Mouse (Mus musculus) liver, embryonic 15.5 days (tissue): ENCODE data around the gene Cenpi. TPM values are rescaled to one million over a fixed set of nuclear protein-coding genes. Genes with fewer than 3 reads are reported as not detected.
"Not testable (repeated sequence)": the region's sequence is repeated elsewhere in the genome, so short reads cannot be mapped to it uniquely, and the experiment has no call there.

Source experiments
- ATAC-seq: fragments of 200-750 bp; cut with Nextera tagmentation; 2 replicates; pipeline ENCODE4 v1.8.0; 2017; ENCODE audit warnings: moderate number of reproducible peaks, mild to moderate bottlenecking, moderate library complexity; ENCODE audit not compliant: insufficient read depth
- H3K27ac ChIP-seq: fragments of 300-500 bp; sonication (generic); replicated peaks from 2 replicates; pipeline ENCODE4 v1.5.1; 2015; ENCODE audit warnings: mild to moderate bottlenecking, inconsistent platforms
- H3K27me3 ChIP-seq: fragments of 300-500 bp; sonication (generic); 2 replicates; pipeline ENCODE4 v1.6.1; 2015; ENCODE audit warnings: mild to moderate bottlenecking, inconsistent platforms
- H3K36me3 ChIP-seq: fragments of 300-500 bp; sonication (generic); replicated peaks from 2 replicates; pipeline ENCODE4 v1.6.1; 2015; ENCODE audit warnings: moderate library complexity, mild to moderate bottlenecking, inconsistent platforms
- H3K4me1 ChIP-seq: fragments of 300-500 bp; sonication (generic); replicated peaks from 2 replicates; pipeline ENCODE4 v1.6.1; 2015; ENCODE audit warnings: inconsistent platforms
- H3K4me2 ChIP-seq: fragments of 300-500 bp; sonication (generic); 2 replicates; pipeline ENCODE4 v1.6.1; 2015; ENCODE audit warnings: moderate library complexity, mild to moderate bottlenecking, inconsistent platforms
- H3K4me3 ChIP-seq: fragments of 300-500 bp; sonication (generic); replicated peaks from 2 replicates; pipeline ENCODE4 v1.5.1; 2015; ENCODE audit warnings: mild to moderate bottlenecking, inconsistent platforms
- H3K9ac ChIP-seq: fragments of 300-500 bp; sonication (generic); 2 replicates; pipeline ENCODE4 v1.6.1; 2015; ENCODE audit warnings: moderate library complexity, mild to moderate bottlenecking, inconsistent platforms
- H3K9me3 ChIP-seq: fragments of 300-500 bp; sonication (generic); replicated peaks from 2 replicates; pipeline ENCODE4 v1.6.1; 2016; ENCODE audit warnings: inconsistent platforms
- WGBS: fragments of 180-500 bp; shearing (Covaris S2); methylation state at CpG from one replicate; pipeline ENCODE4 v1.1.7; 2015; ENCODE audit warnings: mixed read lengths; ENCODE audit not compliant: insufficient replicate concordance; 5-methylcytosine and 5-hydroxymethylcytosine counted together
- polyA plus RNA-seq: library from polyadenylated mRNA; unstranded; fragments of >200 nt; fragmentation: Nextera tagmentation; extraction: Ambion mirVana; gene quantifications from 2 replicates; pipeline ENCODE4 v1.2.1, GENCODE M21; 2015

The Cenpi gene
- polyA plus RNA-seq, 1 experiment from 2014 or later = 23.8 TPM

DNA sequence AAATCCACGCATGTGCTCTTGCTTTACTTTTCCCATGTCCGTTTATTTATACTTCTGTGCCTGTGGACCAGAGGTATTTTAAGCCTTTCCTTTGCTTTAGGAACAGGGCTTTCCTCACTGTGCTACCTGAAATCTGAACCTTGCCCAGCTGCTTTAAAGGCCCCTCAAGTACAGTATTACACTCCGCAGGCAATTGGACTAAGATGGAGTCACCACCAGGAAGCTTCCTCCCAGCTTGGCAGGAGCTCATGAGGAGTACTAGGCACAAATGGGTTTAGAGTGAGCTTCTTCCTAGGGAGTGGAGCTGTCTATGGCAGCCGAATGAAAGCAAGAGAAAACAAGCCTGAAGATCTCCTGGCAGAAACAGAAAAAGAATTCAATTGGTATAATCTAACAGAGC is 10.7 kb upstream of the Cenpi start:
- no peak for ATAC-seq
- no peak overlapping the region for H3K9ac ChIP-seq
- H3K9me3 ChIP-seq = no peaks in the 10 kb centered on the region
- no peak overlapping the region for H3K4me2 ChIP-seq
- no peaks in the 10 kb centered on the region for H3K36me3 ChIP-seq
- H3K4me3 ChIP-seq = no peak overlapping the region
- 42% methylated on average over 4 of the region's 4 CpGs for WGBS
- no peak overlapping the region for H3K27ac ChIP-seq
- H3K27me3 ChIP-seq = peaks cover 49% of the 10 kb centered on the region
- 0 out of 2 replicates have a peak, but pooled peaks cover 2% of the 10 kb centered on the region for H3K4me1 ChIP-seq

DNA sequence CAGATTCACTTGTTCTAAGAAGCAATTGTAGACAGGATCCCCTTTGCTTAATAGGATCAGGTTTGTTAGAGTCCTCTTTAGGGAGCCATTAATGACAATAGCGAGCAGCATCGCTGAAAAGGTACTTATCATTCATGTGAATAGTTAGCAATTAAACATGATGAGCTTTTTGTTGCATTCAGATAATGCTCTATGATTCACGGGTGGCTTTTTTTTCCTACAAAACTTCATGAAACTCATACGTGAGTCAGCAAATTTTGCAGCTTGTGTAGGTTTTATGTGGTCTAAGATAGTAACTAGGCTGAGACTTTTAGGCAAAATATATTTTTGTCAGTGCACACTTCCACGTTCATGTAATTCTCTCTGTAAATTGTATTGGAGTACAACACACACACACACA is 7.7 kb upstream of the Cenpi start:
- 24% methylated on average over 5 of the region's 5 CpGs for WGBS
- peaks cover 26% of the 10 kb centered on the region for H3K27me3 ChIP-seq
- no peak overlapping the region for H3K27ac ChIP-seq
- H3K36me3 ChIP-seq = no peaks in the 10 kb centered on the region
- H3K4me1 ChIP-seq = 0 out of 2 replicates have a peak, but pooled peaks cover 2% of the 10 kb centered on the region
- H3K4me3 ChIP-seq = no peak overlapping the region
- H3K9ac ChIP-seq = no peak overlapping the region
- no peak for ATAC-seq
- no peaks in the 10 kb centered on the region for H3K9me3 ChIP-seq
- no peak overlapping the region for H3K4me2 ChIP-seq

DNA sequence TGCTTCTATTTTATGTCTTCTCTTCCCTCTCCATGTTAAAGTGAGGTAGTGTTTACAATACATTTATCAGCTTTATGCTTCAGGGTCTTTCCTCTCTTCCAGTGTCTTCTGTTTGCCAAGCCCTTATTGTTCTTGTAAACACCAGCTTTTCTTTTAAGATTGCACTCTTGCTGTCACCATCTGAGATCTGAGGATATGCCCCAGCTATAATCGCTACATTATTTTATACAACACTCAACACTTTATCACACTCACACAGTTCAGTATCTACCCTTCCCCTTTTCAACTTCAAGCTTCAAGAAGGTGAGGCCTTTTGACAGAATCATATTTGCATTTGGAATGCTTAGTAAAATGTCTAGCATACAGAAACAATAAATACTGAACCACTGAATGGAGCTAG is 4.6 kb upstream of the Cenpi start:
- no peaks in the 10 kb centered on the region for H3K27me3 ChIP-seq
- WGBS = 68% methylated on average over 1 of the region's 1 CpGs
- H3K4me2 ChIP-seq = no peak overlapping the region
- ATAC-seq = no peak
- H3K9ac ChIP-seq = no peak overlapping the region
- no peaks in the 10 kb centered on the region for H3K9me3 ChIP-seq
- peaks cover 9% of the 10 kb centered on the region; the same call in 1 of the 2 replicates for H3K4me1 ChIP-seq
- no peak overlapping the region for H3K27ac ChIP-seq
- H3K36me3 ChIP-seq = no peaks in the 10 kb centered on the region
- no peak overlapping the region for H3K4me3 ChIP-seq

DNA sequence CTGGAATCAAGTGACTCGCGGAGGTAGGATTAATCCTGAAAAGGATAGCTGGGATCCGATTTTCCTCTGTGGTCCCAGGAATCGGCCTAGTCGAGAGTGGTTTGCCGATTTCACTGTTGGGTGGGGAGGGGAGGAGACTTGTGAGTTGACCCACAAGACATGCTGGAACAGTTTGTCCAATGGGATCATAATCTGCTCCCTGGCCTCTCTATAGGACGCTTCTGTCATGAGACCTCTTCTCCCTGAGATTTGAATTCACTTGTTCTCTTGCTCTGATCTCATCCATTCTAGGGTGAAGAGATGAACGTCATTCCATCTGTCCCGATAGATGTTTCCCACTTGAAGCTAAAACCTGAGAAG is 371 bp downstream of the Cenpi start:
- Histone ChIP-seq H3K4me1 (peaks cover 14% of the 10 kb centered on the region), H3K9ac (peak overlapping the region; percentile 54), H3K9me3 (no peaks in the 10 kb centered on the region), H3K4me2 (peak overlapping the region; percentile 61), H3K4me3 (peak overlapping the region; percentile 67), H3K27ac (peak overlapping the region; percentile 64), H3K27me3 (no peaks in the 10 kb centered on the region), H3K36me3 (peaks cover 15% of the 10 kb centered on the region)
- ATAC-seq = peak; percentile 88
- 25% methylated on average over 9 of the region's 9 CpGs for WGBS

DNA sequence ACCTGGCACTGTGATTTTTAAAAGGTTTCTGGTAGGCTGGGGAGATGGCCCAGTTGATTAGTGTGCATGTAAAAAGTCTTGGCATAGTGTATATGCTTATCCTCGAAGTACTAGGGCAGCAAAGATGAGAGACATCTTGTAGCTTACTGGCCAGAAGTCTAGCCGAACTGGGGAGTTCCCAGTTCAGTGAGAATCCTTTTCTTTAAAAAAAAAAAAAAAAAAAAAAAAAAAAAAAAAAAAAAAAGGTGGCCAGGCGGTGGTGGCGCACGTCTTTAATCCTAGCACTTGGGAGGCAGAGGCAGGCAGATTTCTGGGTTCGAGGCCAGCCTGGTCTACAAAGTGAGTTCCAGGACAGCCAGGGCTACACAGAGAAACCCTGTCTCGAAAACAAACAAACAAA is 3.3 kb downstream of the Cenpi start:
- not testable (repeated sequence) for H3K9ac ChIP-seq, H3K9me3 ChIP-seq, H3K27ac ChIP-seq, H3K4me2 ChIP-seq, ATAC-seq, H3K4me3 ChIP-seq, H3K27me3 ChIP-seq
- peaks cover 25% of the 10 kb centered on the region for H3K36me3 ChIP-seq
- WGBS = 84% methylated on average over 7 of the region's 7 CpGs
- peaks cover 14% of the 10 kb centered on the region for H3K4me1 ChIP-seq

DNA sequence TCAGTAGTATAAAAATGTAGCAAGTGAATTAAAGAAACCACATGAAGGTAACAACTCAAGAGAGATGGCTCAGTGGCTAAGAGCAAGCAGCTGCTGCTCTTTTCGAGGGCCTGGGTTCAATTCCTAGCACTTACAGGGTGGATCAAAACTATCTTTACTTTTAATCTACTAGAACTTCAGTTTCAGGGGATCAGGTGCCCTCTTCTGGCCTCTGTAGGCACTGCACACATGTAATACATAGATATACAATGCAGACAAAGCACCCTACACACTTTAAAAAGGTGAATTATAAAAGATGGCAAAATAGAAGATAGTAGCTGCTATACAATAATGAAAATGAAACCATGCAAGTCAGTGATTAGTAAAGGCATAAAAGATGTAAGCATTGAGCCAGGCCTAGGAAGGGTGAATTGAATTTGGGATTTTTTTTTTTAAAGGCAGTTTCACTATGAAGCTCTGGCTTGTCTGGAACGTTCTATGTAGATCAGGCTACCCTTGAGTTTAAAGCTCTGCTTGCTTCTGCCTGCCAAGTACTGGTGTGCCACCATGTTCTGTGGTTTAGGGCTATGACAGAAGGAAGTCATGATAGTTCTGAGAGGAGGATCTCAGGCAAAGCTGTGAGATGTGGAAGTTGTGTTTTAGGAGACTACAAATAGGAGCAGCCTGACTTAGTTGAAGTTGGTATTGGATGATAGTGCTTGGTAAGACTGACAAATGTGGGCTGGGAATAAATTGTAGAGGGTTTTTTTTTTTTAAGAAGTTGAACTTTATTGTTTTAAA is 11.5 kb downstream of the Cenpi start:
- H3K4me3 ChIP-seq = no peak overlapping the region
- WGBS = 57% methylated on average over 2 of the region's 2 CpGs
- H3K4me1 ChIP-seq = no peaks in the 10 kb centered on the region
- H3K9me3 ChIP-seq = no peaks in the 10 kb centered on the region
- H3K27me3 ChIP-seq = no peaks in the 10 kb centered on the region
- peaks cover 47% of the 10 kb centered on the region for H3K36me3 ChIP-seq
- H3K4me2 ChIP-seq = no peak overlapping the region
- no peak overlapping the region for H3K27ac ChIP-seq
- no peak overlapping the region for H3K9ac ChIP-seq
- ATAC-seq = no peak

DNA sequence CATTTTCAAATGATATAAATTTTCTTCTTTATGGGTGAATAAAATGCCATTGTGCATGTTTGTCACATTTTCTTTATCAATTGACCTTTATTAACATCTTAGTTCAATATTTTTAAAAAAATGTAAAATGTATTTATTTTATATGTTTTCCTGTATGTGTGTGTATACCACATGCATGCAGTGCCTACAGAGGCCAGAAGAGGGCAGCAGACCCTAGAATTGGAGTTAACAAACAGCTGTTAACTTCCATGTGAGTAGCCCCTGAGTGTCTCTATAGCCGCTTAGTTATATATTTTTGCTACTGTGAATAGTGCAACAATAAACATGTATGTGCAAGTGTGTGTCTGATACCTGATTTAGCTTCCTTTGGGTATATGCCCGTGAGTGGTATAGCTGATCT is 25.4 kb downstream of the Cenpi start:
- 68% methylated on average over 2 of the region's 2 CpGs for WGBS
- no peaks in the 10 kb centered on the region for H3K4me1 ChIP-seq
- ATAC-seq = no peak
- H3K27me3 ChIP-seq = no peaks in the 10 kb centered on the region
- no peak overlapping the region for H3K4me2 ChIP-seq
- peaks cover 23% of the 10 kb centered on the region for H3K36me3 ChIP-seq
- no peak overlapping the region for H3K9ac ChIP-seq
- H3K9me3 ChIP-seq = no peaks in the 10 kb centered on the region
- no peak overlapping the region for H3K27ac ChIP-seq
- no peak overlapping the region for H3K4me3 ChIP-seq

DNA sequence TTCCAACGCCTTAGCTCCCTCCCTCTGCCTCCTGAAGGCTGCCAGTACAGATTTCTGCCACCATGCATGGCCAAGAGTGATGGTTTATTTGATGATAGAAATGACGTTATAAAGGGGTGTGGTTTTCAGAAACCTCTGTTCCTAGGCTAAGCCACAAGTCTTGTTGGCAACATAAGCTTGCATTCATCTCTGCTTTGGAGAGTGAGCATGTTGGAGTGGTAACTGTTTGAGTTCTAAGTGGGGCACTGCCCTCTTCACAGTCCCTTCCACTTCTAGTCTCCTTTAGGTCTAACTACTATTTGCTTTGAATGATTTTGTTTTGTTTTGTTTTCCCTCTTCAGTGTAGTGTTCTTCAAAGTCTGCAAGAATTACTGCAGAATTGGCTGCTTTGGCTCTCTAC is 34.9 kb downstream of the Cenpi start:
- WGBS = 76% methylated on average over 2 of the region's 2 CpGs
- no peak for ATAC-seq
- Histone ChIP-seq H3K36me3 (peaks cover 45% of the 10 kb centered on the region), H3K4me1 (no peaks in the 10 kb centered on the region), H3K9ac (no peak overlapping the region), H3K27ac (no peak overlapping the region), H3K9me3 (no peaks in the 10 kb centered on the region), H3K4me3 (no peak overlapping the region), H3K4me2 (no peak overlapping the region), H3K27me3 (no peaks in the 10 kb centered on the region)

DNA sequence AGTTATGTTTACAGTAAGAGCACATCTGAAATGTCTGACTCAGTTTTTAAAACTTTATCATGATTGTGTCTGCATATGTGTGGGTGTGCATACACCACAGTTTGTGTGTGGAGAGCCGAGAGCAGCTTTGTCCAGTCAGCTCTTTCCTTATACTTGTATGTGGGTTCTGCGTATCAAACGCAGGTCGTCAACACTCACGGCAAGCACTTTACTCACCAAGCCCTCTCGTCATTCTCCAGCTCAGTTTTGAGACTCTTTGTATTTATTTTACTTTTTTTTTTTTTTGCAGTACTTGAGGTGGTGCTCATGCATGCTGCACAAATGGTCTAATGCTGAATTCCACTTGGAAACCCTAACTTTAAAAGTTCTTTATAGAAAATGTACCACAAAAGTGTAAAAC is 42.3 kb downstream of the Cenpi start:
- H3K9ac ChIP-seq = no peak overlapping the region
- H3K4me3 ChIP-seq = no peak overlapping the region
- H3K27ac ChIP-seq = no peak overlapping the region
- H3K36me3 ChIP-seq = peaks cover 33% of the 10 kb centered on the region
- H3K9me3 ChIP-seq = no peaks in the 10 kb centered on the region
- WGBS = 80% methylated on average over 6 of the region's 6 CpGs
- H3K27me3 ChIP-seq = no peaks in the 10 kb centered on the region
- H3K4me1 ChIP-seq = no peaks in the 10 kb centered on the region
- no peak for ATAC-seq
- no peak overlapping the region for H3K4me2 ChIP-seq

DNA sequence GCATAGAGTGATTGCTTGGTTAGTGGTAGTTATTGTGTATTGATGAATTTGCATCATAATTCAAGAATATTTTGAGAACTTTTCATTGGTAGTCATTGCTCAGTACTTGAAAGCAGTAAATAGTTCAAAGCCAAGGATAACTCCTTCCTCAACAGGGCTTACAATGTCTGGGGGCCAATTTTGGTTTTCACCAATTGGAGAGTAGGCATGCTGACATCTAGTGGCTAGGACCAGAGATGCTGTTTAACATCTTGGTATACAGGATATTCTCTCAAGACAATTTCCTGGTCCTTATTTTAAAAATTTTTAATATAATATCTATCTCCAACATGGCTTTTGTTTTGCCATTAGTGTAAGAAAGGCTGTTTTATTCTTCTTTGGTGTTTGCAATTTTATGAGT is 46.0 kb downstream of the Cenpi start:
- H3K4me3 ChIP-seq = no peak overlapping the region
- H3K36me3 ChIP-seq = peaks cover 27% of the 10 kb centered on the region
- H3K27ac ChIP-seq = no peak overlapping the region
- no peaks in the 10 kb centered on the region for H3K4me1 ChIP-seq
- H3K9me3 ChIP-seq = no peaks in the 10 kb centered on the region
- ATAC-seq = no peak
- H3K9ac ChIP-seq = no peak overlapping the region
- H3K27me3 ChIP-seq = no peaks in the 10 kb centered on the region
- H3K4me2 ChIP-seq = no peak overlapping the region

DNA sequence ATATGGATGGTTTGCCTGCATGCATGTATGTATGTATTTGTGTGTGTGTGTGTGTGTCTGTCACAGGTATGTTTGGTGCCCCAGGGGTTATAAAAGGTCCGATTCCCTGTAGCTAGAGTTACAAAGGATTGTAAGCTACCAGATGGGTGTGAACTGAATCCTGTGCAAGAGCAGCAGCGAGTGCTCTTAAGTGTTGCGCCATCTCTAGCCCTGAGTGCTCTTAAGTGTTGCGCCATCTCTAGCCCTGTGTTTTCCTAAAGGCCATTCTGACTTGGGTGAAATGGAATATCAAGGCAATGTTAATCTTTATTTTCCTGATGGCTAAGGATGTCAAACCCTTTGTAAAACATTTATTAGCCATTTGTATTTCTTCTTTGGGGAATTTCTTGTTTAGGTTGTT is 51.5 kb downstream of the Cenpi start:
- no peaks in the 10 kb centered on the region for H3K27me3 ChIP-seq
- ATAC-seq = no peak
- no peak overlapping the region for H3K4me2 ChIP-seq
- H3K27ac ChIP-seq = no peak overlapping the region
- no peak overlapping the region for H3K4me3 ChIP-seq
- 74% methylated on average over 4 of the region's 4 CpGs for WGBS
- no peak overlapping the region for H3K9ac ChIP-seq
- H3K9me3 ChIP-seq = no peaks in the 10 kb centered on the region
- H3K36me3 ChIP-seq = peaks cover 13% of the 10 kb centered on the region
- no peaks in the 10 kb centered on the region for H3K4me1 ChIP-seq

DNA sequence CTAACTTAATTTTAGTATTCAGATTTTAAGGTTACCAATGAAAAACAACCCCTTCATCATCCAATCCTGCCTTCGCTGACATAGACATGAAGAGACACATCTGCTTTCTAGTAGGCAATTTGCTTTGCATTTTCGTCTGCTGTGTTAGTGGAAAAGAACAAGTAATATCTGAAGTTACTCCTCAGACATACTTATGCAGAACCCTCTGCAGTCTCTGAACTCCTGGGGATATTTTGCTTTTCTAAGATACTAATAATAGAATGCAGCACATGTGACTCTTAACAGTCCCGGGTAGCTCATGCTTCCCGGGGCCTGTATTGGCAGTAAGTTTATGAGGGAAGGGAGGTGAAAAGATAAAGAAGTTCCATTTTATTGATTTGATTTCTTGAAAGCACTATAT is 54.3 kb downstream of the Cenpi start:
- no peak for ATAC-seq
- no peak overlapping the region for H3K4me3 ChIP-seq
- H3K36me3 ChIP-seq = peaks cover 15% of the 10 kb centered on the region
- H3K9me3 ChIP-seq = no peaks in the 10 kb centered on the region
- H3K27me3 ChIP-seq = no peaks in the 10 kb centered on the region
- no peak overlapping the region for H3K9ac ChIP-seq
- no peak overlapping the region for H3K27ac ChIP-seq
- no peaks in the 10 kb centered on the region for H3K4me1 ChIP-seq
- no peak overlapping the region for H3K4me2 ChIP-seq
- WGBS = 80% methylated on average over 4 of the region's 4 CpGs
